Mouse (Mus musculus): ENCODE data around the gene Agtr1a.

GRCm38 (mm10) chr13:30400621-30401020, 64.4 kb downstream of the Agtr1a start:
- TF ChIP-seq CTCF (IDR thresholded peaks at IDR 0.05; ENCODE audit: extremely low read depth, insufficient read depth, low read length) (no peak), POLR2A (IDR thresholded peaks at IDR 0.05; ENCODE audit: extremely low read depth, insufficient read depth, low read length) (no peak)
